Mouse (Mus musculus): ENCODE data around the gene Adck1. TPM values are rescaled to one million over a fixed set of nuclear protein-coding genes. Genes with fewer than 3 reads are reported as not detected.
A peak's percentile ranks its signal among the peaks of the same experiment; 100 is the strongest.
"Not testable (repeated sequence)": the region's sequence is repeated elsewhere in the genome, so short reads cannot be mapped to it uniquely, and the experiment has no call there.

Gene Adck1
- polyA plus RNA-seq (2012; rRNA removed), result 46.0 and 47.5 TPM in 2 replicates

DNA sequence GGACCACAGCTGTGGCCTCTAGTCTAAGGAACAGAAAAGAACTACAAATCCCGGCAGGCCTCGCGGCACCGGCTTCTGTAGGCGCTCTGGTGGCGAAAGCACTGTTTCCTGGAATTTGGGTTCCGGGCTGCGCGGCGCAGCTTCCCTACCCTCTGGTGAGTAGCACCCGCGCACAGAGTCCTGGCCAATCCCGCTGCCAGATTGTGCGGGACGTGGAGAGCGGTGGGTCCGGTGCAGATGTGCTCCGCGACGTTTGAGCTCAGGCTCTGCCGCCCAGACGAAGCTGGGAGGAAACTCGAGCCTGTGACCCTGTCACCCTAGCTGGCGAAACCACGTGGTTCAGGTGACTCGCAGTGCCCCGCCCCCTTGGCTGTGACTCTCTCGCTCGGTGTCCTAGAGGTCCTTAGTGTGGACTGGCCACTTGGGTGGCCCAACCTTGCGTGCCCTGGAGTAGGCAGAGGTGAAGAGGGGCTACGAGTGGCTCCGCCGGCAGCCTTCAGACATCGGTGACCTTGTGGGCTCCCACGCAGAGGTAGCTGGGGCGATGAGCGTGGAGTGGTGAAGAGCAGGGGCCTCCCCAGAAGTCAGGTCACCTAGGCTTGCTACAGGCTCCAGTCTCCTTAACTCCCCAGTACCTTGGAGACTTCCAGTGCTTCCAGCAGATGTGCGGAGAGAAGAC is at the start of gene Adck1:
TSS of gene Adck1 (plus strand) at position 114 of the 679 bp plus-strand sequence.
- peaks cover 3% of the 10 kb centered on the region; the same call in 1 of the 2 replicates for H3K4me1 ChIP-seq (ENCODE audit: control insufficient read depth, insufficient read depth, low read length)
- peak within 1 kb of the TSS; percentile 88 for H3K4me3 ChIP-seq (ENCODE audit: insufficient read depth, low read length)
- H3K27ac ChIP-seq (ENCODE audit: insufficient read depth, low read length), result peak within 1 kb of the TSS; percentile 61; the same call in 1 of the 2 replicates
- TF ChIP-seq CTCF (IDR thresholded peaks at IDR 0.05; ENCODE audit: extremely low read depth, insufficient read depth, low read length) (no peak), POLR2A (IDR thresholded peaks at IDR 0.05; ENCODE audit: extremely low read depth, insufficient read depth, low read length) (peak; percentile 50)

GRCm38 (mm10) chr12:88314556-88314955 is 45.8 kb upstream of the Adck1 start:
- H3K4me3 ChIP-seq (ENCODE audit: insufficient read depth, low read length), result no peak overlapping the region
- no peaks in the 10 kb centered on the region for H3K4me1 ChIP-seq (ENCODE audit: control insufficient read depth, insufficient read depth, low read length)
- TF ChIP-seq CTCF (IDR thresholded peaks at IDR 0.05; ENCODE audit: extremely low read depth, insufficient read depth, low read length) (no peak), POLR2A (IDR thresholded peaks at IDR 0.05; ENCODE audit: extremely low read depth, insufficient read depth, low read length) (no peak)
- H3K27ac ChIP-seq (ENCODE audit: insufficient read depth, low read length), result no peak overlapping the region

DNA sequence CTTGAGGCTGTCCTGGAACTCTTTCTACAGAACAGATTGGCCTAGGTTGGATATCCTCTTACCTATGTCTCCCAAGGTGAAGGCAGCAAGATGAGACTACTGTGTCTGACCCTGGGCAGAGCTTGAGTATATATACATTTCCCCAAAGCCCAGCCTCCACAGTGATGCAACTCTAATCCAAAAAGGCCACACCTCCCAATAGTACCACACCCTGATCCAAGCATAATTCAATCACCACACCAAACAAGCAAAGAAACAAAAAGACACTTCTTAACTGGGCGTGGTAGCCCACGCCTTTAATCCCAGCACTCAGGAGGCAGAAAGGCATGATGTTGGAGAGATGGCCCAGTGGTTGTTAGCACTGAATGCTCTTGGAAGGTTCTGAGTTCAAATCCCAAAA is 36.4 kb upstream of the Adck1 start, which contains the start of gene Gm5039:
TSS of gene Gm5039 (minus strand) at position 101 of the 400 bp plus-strand sequence.
- H3K4me3 ChIP-seq (ENCODE audit: insufficient read depth, low read length); H3K27ac ChIP-seq (ENCODE audit: insufficient read depth, low read length); H3K4me1 ChIP-seq (ENCODE audit: control insufficient read depth, insufficient read depth, low read length): not testable (repeated sequence)

- not testable (repeated sequence) for H3K27ac ChIP-seq (ENCODE audit: insufficient read depth, low read length); H3K4me1 ChIP-seq (ENCODE audit: control insufficient read depth, insufficient read depth, low read length); H3K4me3 ChIP-seq (ENCODE audit: insufficient read depth, low read length)
These were observed 23.5 kb upstream of the Adck1 start for GRCm38 (mm10) chr12:88336662-88337413.

GRCm38 (mm10) chr12:88341286-88341685 is 19.1 kb upstream of the Adck1 start:
- not testable (repeated sequence) for H3K4me3 ChIP-seq (ENCODE audit: insufficient read depth, low read length); H3K4me1 ChIP-seq (ENCODE audit: control insufficient read depth, insufficient read depth, low read length); H3K27ac ChIP-seq (ENCODE audit: insufficient read depth, low read length)

DNA sequence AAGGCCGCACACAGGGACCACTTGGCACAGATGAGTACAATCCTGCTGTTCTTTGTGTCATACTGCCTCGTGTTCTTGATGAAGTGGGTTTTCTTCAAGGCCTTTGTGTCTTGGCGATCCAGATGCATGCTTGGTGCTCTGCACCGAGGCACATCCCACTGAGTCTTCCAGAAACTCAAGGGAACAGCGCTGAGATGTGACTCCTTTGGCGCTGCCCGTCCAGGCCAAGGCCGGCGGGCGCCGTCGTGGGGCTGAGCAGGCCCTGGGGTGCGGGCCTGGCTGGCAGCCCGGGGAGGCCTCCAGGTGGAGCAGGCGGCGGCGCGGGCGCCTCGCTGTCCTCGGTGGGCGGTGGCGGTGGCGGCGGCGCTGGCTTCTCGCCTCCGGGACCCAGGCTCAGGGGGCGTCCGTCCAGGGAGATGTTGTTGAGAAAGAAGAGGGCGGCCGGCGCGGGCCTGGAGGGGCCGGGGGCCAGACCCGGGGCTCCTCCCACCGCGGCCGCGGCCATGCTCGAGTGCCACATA is 6.1 kb upstream of the Adck1 start:
- H3K27ac ChIP-seq (ENCODE audit: insufficient read depth, low read length), result no peak overlapping the region
- no peak for TF ChIP-seq POLR2A (IDR thresholded peaks at IDR 0.05; ENCODE audit: extremely low read depth, insufficient read depth, low read length)
- TF ChIP-seq CTCF (IDR thresholded peaks at IDR 0.05; ENCODE audit: extremely low read depth, insufficient read depth, low read length), result no peak
- H3K4me1 ChIP-seq (ENCODE audit: control insufficient read depth, insufficient read depth, low read length), result no peaks in the 10 kb centered on the region
- no peak overlapping the region for H3K4me3 ChIP-seq (ENCODE audit: insufficient read depth, low read length)

- Histone ChIP-seq H3K4me1 (ENCODE audit: control insufficient read depth, insufficient read depth, low read length) (peaks cover 3% of the 10 kb centered on the region; the same call in 1 of the 2 replicates), H3K27ac (ENCODE audit: insufficient read depth, low read length) (no peak overlapping the region), H3K4me3 (ENCODE audit: insufficient read depth, low read length) (peak overlapping the region; percentile 88)
- TF ChIP-seq CTCF (IDR thresholded peaks at IDR 0.05; ENCODE audit: extremely low read depth, insufficient read depth, low read length), result no peak
- no peak for TF ChIP-seq POLR2A (IDR thresholded peaks at IDR 0.05; ENCODE audit: extremely low read depth, insufficient read depth, low read length)
These were observed 729 bp downstream of the Adck1 start for GRCm38 (mm10) chr12:88361120-88361445.

DNA sequence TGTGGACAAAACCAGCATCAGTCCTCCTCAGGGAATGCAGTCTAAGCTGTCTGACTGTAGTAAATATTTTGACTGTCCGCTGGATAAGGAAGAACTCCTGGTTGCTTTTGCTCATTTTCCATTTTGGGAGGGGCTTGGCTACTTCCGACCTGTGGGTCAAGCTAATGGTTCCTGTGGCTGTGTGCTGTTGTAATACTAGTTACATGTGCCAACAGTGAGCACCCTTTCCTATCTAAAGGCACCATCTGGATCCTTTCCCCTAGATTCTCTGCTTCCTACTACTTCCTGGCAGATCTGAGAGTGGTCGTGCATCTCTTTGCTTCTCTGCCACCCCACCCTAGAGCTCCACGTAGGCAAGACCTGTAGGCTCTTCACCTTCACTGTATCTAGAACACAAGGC is 7.3 kb downstream of the Adck1 start:
- Histone ChIP-seq H3K4me1 (ENCODE audit: control insufficient read depth, insufficient read depth, low read length) (peaks cover 2% of the 10 kb centered on the region; the same call in 1 of the 2 replicates), H3K27ac (ENCODE audit: insufficient read depth, low read length) (no peak overlapping the region), H3K4me3 (ENCODE audit: insufficient read depth, low read length) (no peak overlapping the region)
- no peak for TF ChIP-seq POLR2A (IDR thresholded peaks at IDR 0.05; ENCODE audit: extremely low read depth, insufficient read depth, low read length)
- no peak for TF ChIP-seq CTCF (IDR thresholded peaks at IDR 0.05; ENCODE audit: extremely low read depth, insufficient read depth, low read length)

DNA sequence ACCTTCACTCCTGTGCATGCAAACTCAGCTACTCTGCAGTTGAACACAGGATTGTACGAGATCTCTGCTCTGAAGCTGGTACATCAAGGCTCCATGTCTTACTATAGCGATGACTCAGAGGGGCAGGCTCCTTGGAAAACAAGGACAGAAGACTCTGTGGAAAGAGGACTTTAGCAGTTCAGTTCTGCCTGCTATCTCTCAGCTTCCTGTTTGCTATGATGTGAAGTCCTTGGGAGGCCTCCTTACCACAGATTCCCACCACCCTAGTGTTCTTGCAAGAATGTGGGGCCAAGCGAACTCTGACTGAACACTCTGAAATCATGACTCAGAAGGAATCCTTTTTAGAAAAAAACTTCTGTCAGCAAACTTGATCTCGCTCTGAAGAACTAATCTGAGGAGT is 8.3 kb downstream of the Adck1 start:
- Histone ChIP-seq H3K4me3 (ENCODE audit: insufficient read depth, low read length) (no peak overlapping the region), H3K4me1 (ENCODE audit: control insufficient read depth, insufficient read depth, low read length) (peaks cover 2% of the 10 kb centered on the region; the same call in 1 of the 2 replicates), H3K27ac (ENCODE audit: insufficient read depth, low read length) (no peak overlapping the region)
- no peak for TF ChIP-seq CTCF (IDR thresholded peaks at IDR 0.05; ENCODE audit: extremely low read depth, insufficient read depth, low read length)
- no peak for TF ChIP-seq POLR2A (IDR thresholded peaks at IDR 0.05; ENCODE audit: extremely low read depth, insufficient read depth, low read length)

GRCm38 (mm10) chr12:88369690-88370089 is 9.3 kb downstream of the Adck1 start:
- H3K27ac ChIP-seq (ENCODE audit: insufficient read depth, low read length); H3K4me3 ChIP-seq (ENCODE audit: insufficient read depth, low read length); H3K4me1 ChIP-seq (ENCODE audit: control insufficient read depth, insufficient read depth, low read length): not testable (repeated sequence)
